Mouse (Mus musculus): ENCODE data around the gene Stoml2.

The Stoml2 gene

DNA sequence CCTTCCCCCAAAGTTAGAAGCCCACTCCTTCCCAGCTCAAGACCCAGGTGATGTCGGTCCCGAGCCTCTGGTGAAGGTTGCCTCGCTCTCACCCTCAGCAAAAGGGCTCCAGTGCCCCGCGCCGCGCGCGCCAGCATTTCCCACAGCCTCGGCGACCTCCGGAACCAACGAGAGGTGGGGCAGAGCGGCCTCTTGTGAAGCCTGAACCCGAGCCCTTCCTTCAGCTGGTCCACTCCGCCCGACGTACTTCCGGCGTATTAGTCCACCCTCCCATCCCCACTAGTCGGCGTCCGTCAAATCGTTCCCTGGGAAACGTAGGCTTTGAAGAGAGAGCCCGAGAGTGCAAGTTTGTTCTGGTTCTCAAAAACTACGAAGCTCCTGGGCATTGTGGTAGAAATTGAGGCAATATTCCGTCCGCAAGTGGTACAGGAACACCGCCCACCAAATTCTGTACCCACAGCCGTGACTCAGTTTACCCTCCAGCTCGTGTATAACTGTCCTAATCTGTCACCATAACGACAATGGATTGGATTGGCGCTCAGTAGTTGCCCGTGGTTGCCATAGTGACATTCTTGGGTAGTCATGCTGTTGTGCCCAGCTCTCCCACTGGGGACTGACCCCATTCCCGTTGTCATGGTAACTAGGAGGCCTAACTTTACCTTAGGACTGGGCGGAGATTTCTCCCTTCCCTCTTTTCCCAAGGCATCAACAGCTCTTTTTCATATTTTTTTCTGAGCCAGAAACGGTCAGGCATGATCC, at the start of gene Stoml2:
TSS of gene Stoml2 (minus strand) at position 474 of the 759 bp plus-strand sequence.
- peak; percentile 91 for DNase-seq (ENCODE audit: low read depth, low spot score)

DNA sequence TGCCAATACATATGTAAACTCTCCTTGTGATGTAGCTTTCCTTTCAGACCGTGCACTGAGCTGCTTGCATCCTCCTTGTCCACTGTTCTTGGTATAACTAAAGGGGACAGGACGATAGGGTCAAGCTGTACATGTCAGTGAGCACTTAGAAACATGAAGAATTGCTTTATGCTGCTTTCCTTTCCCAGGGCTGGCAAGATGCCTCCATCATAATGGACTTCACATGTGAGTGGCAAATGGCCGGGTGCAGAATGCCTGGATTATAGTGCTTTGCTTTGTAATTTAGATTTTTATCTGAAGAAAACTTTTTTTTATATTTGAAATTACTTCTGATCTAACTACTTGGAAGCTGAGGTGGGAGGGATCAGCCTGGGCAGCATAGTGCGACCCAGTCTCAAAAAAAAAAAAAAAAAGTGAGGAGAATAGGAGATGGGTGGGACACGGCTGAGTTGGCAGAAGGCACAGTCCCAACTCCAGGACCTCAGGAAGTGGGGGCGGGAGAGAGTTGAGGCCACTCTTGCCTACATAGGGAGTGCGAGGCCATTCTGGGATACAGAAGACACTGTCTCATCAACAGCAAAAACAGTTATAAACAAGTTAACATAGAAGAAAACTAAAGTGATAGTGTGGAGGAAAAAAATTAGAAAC, 46.7 kb upstream of the Stoml2 start:
- DNase-seq (ENCODE audit: low read depth, low spot score): no peak

DNA sequence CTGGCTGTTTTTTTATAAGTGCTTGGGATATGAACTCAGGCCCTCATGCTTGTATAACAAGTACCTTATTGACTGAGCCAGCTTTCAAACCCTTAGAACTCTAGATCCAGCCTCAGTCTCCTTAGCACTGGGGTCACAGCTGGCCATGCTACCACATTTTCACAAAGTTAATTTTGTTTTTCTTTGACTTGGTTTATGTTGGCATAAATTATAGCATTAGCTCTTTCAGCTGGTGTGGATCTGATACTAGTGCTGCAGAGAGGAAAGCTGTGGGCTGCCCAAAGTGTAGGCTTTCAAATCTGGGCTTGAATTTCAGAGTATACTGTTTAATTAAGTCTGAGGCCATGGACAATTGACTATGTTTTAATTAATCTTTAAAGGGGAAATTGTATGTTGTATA, 43.4 kb upstream of the Stoml2 start:
- no peak for DNase-seq (ENCODE audit: low read depth, low spot score)

DNA sequence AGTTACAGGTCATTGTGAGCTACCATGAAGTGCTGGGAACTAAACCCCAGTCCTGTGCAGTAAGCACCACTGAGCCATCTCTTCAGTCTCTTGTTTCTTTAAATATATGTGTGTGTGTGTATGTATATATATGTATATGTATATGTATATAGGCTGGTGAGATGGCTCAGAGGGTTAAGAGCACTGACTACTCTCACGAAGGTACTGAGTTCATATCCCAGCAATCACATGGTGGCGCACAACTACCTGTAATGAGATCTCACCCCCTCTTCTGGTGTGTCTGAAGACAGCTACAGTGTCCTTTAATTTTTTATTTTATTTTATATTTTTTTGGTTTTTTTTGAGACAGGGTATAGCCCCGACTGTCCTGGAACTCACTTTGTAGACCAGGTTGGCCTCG, 34.0 kb upstream of the Stoml2 start:
- no peak for DNase-seq (ENCODE audit: low read depth, low spot score)

- DNase-seq (ENCODE audit: low read depth, low spot score): no peak
These were observed 28.8 kb upstream of the Stoml2 start for GRCm38 (mm10) chr4:43060286-43060685.

GRCm38 (mm10) chr4:43059697-43060096, 28.2 kb upstream of the Stoml2 start:
- DNase-seq (ENCODE audit: low read depth, low spot score): no peak

DNA sequence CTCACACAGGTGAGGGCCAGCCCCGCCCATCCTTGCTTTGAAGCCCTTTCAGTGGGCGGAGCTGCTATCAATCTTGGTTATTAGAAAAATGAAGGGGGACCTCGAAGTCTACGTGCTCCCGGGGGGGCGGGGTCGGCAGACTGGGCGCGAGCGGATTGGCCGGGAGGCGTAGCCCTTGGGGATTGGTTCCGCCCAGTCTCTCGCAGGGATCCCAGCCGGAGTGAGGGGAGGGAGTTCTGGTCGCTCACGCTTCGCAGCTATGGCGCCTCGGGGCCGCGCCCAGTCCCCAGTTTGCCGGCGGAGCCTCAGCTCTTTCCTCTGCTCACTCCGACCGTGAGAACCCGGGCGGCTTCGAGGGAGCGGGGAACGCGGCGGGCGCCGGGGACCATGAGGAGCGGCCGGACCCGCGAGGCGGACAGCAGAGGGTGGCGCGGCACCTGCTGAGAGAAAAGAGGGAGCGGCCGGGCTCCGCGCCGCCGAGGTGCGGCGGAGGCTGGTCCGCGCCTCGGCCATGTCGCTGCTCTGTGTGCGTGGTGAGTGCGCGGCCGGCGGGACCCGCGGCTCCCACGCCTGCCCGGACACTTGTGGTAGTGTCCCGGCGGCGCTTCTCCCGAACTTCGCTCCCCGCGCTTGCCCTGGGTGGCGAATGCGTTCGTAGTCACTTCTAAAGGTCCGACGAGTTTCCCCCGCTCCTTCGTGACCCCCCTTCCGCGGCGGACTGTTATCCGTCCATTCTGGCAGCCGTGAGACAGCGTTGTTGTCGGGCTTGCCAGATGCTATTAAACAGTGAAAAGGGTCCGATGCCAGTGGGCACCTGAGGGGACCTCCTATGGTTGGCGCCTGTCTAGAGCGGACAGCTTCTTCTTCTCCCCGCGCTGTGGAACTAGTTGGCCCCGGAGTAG, 27.5 kb upstream of the Stoml2 start, which contains the start of gene Unc13b:
TSS of gene Unc13b (plus strand) at position 201 of the 902 bp plus-strand sequence.
- peak; percentile 83 for DNase-seq (ENCODE audit: low read depth, low spot score)

DNA sequence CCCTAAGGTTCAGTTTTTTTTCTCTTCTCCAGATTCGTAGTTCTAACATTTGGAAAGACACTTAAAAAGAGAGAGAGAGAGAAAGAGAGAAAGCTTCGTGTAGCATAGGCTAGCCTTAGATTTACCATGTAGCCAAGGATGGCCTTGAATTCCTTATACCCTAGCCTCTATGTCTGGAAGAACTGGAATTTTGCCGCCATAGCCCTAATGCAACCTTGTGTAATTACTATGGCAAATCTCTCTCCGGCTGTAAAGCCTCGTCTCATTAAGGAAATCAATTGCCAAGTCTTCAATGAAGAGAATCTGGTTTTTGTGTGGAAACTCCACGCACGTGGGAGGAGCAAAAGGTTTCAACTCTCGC, 26.9 kb upstream of the Stoml2 start:
- DNase-seq (ENCODE audit: low read depth, low spot score): no peak

DNA sequence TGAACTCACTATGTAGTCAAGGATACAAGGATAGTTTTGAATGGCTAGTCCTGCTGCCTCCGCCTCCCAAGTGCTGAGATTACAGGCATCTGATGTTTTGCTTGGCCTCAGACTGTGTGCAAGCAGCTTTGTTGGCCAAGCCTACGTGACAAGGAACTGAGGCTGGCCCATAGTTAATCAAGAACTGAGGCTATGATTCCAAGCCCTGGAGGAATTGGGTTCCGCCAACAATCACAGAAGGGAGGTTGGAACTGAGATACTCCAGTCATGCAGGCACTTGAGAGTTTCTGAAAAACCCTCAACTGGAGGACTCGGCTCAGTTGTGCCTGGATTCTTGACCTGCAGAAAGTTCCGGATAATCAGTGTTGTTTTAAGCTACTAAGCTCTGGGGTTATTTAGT, 26.1 kb upstream of the Stoml2 start:
- no peak for DNase-seq (ENCODE audit: low read depth, low spot score)

- DNase-seq (ENCODE audit: low read depth, low spot score): peak; percentile 73
These were observed 21.1 kb upstream of the Stoml2 start for GRCm38 (mm10) chr4:43052627-43053026.

DNA sequence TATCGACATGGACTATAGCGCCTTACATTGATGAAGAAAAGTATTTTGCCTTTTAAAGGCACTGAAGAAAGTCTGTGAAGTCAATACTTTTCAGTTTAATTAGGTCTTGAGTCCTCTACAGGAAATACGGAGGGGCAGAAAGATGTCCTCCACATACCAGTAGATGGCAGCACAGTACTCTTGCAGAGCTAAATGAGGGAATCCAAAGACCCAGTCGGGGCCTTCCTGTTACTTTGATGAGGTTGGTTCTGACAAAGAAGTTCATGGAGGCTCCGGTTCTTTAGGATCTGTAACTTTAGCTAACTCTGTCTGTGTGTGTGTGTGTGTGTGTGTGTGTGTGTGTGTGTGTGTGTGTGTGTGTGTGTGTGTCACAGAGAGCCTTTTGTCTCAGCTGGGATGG, 15.7 kb upstream of the Stoml2 start:
- peak; percentile 85 for DNase-seq (ENCODE audit: low read depth, low spot score)

GRCm38 (mm10) chr4:43046607-43047006, 15.1 kb upstream of the Stoml2 start:
- no peak for DNase-seq (ENCODE audit: low read depth, low spot score)

DNA sequence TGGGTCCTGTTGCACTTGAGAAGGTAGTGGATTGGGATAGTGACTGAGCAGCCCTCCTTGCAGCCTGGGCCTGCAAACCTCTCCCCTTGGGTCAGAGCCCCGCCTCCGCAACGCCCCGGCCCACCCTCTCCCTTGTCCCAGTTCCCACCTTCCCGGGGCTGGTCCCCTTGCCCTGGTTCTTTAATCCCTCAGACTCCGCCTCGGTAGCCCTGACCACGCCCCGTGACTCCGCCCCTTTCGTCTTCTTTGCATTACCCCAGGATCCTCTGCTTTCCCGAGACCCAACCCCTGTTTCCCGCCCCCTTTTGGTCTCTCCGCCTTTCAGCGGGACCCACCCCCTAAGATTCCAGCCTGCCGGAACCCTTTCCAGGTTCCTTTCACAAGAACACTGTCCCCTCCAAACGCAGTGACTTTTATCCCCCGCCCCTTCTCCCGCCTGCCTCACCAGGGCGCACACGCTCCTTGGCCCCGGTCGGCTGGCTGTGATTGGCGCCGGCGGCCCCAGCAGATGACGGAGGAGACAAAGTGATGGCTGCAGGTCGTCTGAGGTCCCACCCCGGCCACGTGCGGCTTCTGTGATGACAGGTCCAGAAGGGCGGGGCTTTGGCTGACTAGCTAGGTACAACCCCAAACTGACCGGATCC, 14.3 kb upstream of the Stoml2 start, which contains the start of gene Fam214b:
TSS of gene Fam214b (minus strand) at position 562 of the 644 bp plus-strand sequence.
- DNase-seq (ENCODE audit: low read depth, low spot score): peak; percentile 98

DNA sequence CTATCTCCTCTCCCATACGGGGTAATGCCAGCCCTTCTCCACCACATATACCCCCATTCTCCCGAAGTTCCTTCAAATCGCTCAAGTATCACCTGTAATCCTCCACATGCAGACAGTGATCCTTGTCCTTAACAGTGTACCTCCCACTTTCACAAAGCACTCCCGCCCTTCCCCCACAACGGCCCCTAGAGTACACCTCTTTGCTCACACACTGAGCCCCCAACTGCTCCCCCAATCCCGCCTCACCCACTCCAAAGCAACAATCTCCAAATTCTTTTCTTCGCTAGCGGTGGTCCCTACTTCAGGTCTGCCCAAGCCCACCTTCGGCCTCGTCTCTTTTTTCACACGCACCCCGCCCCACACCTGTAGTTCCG, 13.8 kb upstream of the Stoml2 start:
- DNase-seq (ENCODE audit: low read depth, low spot score): no peak

GRCm38 (mm10) chr4:43044673-43045072, 13.2 kb upstream of the Stoml2 start:
- DNase-seq (ENCODE audit: low read depth, low spot score): no peak

DNA sequence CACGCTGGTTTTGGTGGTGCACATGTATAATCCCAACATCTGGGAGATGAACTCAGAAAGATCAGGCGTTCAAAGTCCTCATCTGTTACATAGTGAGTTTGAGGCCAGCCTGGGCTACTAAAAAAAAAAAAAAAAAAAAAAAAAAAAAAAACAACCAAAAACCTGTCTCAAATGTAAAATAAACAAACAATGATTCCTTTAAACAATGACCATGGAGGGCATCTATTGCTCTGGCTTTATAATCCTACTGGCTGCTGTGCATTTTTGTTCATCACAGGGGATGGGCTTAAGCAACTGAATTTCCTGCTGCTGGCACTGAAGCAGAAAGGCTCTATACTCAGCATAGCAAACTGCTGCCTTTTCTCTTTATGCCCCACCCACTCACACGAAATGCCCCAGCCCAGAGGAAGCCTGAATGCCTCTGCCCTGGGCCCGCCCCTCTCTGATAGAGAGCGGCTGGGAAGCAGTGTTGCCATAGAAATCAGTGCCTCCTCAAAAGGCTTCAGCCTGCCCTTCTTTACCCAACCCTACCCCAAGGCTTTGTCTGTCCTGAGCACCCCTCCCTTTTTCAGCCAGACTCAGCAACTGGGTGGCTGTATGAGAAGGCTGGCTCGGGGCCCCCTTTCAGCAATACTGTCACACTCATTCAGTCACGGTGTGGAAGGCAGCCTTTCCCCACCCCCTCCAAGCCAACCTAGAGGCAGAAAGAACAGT, 12.3 kb upstream of the Stoml2 start:
- no peak for DNase-seq (ENCODE audit: low read depth, low spot score)

- DNase-seq (ENCODE audit: low read depth, low spot score): no peak
These were observed 9.5 kb upstream of the Stoml2 start for GRCm38 (mm10) chr4:43040881-43041547.

DNA sequence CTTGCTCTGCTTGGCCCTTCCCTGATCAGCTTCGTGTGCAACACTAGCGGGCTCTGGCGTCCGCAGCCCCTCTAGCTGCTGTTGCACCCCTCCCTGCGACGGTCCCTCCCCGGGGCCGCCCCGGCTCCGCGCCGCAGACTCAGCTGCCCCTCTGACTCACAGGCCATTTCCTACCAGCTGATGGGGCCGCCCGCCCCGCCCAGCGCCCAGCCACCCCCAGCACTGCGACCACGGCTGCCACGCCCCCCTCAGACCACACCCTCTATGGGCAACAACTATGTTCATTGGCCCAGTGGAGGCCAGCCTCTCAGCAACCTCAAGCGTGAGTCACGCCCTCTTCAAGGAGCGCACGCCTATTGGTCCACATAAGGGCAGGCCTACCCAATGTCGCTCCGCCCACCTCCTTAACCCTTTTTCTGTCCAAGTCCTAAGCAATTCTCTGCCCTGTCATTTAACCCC, 8.6 kb upstream of the Stoml2 start:
- peak; percentile 96 for DNase-seq (ENCODE audit: low read depth, low spot score)

GRCm38 (mm10) chr4:43039609-43040008, 8.1 kb upstream of the Stoml2 start:
- no peak for DNase-seq (ENCODE audit: low read depth, low spot score)
